Mouse (Mus musculus): ENCODE measurements around the gene Zfp992. TPM values are rescaled to one million over a fixed set of nuclear protein-coding genes. Genes with fewer than 3 reads are reported as not detected.
"Not testable (repeated sequence)": the region's sequence is repeated elsewhere in the genome, so short reads cannot be mapped to it uniquely, and the experiment has no call there.

The Zfp992 gene
- polyA plus RNA-seq, 1 experiment from 2014 or later: 2.7 TPM

GRCm38 (mm10) chr4:146483571-146484280 is 34.9 kb downstream of the Zfp992 start:
- not testable (repeated sequence) for H3K27ac ChIP-seq (ENCODE audit: low read depth, low read length); H3K4me1 ChIP-seq (ENCODE audit: control insufficient read depth, insufficient read depth, low read depth, low read length); H3K27me3 ChIP-seq (replicated peaks; ENCODE audit: control insufficient read depth, insufficient read depth, low read length); H3K4me3 ChIP-seq (ENCODE audit: low read length); H3K4me2 ChIP-seq (ENCODE audit: low read length); H3K9ac ChIP-seq (ENCODE audit: low read depth, low read length); H3K36me3 ChIP-seq (ENCODE audit: control insufficient read depth, insufficient read depth, low read length)
- ATAC-seq: peak; percentile 59; the same call in 1 of the 2 replicates
- peaks cover 55% of the 10 kb centered on the region for H3K9me3 ChIP-seq (ENCODE audit: control insufficient read depth, low read length)
- 76% methylated on average over 13 of the region's 13 CpGs for WGBS

- not testable (repeated sequence) for H3K36me3 ChIP-seq (ENCODE audit: control insufficient read depth, insufficient read depth, low read length); H3K27ac ChIP-seq (ENCODE audit: low read depth, low read length); H3K9ac ChIP-seq (ENCODE audit: low read depth, low read length); H3K4me1 ChIP-seq (ENCODE audit: control insufficient read depth, insufficient read depth, low read depth, low read length); H3K4me2 ChIP-seq (ENCODE audit: low read length); H3K4me3 ChIP-seq (ENCODE audit: low read length); H3K27me3 ChIP-seq (replicated peaks; ENCODE audit: control insufficient read depth, insufficient read depth, low read length); ATAC-seq
- H3K9me3 ChIP-seq (ENCODE audit: control insufficient read depth, low read length): peaks cover 57% of the 10 kb centered on the region
Measured at GRCm38 (mm10) chr4:146484676-146485075, 35.9 kb downstream of the Zfp992 start.

GRCm38 (mm10) chr4:146485183-146485939 is 36.5 kb downstream of the Zfp992 start:
- H3K27me3 ChIP-seq (replicated peaks; ENCODE audit: control insufficient read depth, insufficient read depth, low read length); ATAC-seq; H3K4me1 ChIP-seq (ENCODE audit: control insufficient read depth, insufficient read depth, low read depth, low read length); H3K9ac ChIP-seq (ENCODE audit: low read depth, low read length); H3K4me2 ChIP-seq (ENCODE audit: low read length); H3K36me3 ChIP-seq (ENCODE audit: control insufficient read depth, insufficient read depth, low read length); H3K27ac ChIP-seq (ENCODE audit: low read depth, low read length); H3K4me3 ChIP-seq (ENCODE audit: low read length): not testable (repeated sequence)
- 74% methylated on average over 6 of the region's 6 CpGs for WGBS
- H3K9me3 ChIP-seq (ENCODE audit: control insufficient read depth, low read length): peaks cover 55% of the 10 kb centered on the region

GRCm38 (mm10) chr4:146486753-146487152 is 37.9 kb downstream of the Zfp992 start:
- WGBS: 67% methylated on average over 1 of the region's 1 CpGs
- H3K4me2 ChIP-seq (ENCODE audit: low read length); H3K27ac ChIP-seq (ENCODE audit: low read depth, low read length); H3K4me1 ChIP-seq (ENCODE audit: control insufficient read depth, insufficient read depth, low read depth, low read length); H3K36me3 ChIP-seq (ENCODE audit: control insufficient read depth, insufficient read depth, low read length); H3K27me3 ChIP-seq (replicated peaks; ENCODE audit: control insufficient read depth, insufficient read depth, low read length); ATAC-seq; H3K9ac ChIP-seq (ENCODE audit: low read depth, low read length); H3K4me3 ChIP-seq (ENCODE audit: low read length): not testable (repeated sequence)
- peaks cover 51% of the 10 kb centered on the region for H3K9me3 ChIP-seq (ENCODE audit: control insufficient read depth, low read length)

- H3K27me3 ChIP-seq (replicated peaks; ENCODE audit: control insufficient read depth, insufficient read depth, low read length); H3K4me2 ChIP-seq (ENCODE audit: low read length); H3K4me1 ChIP-seq (ENCODE audit: control insufficient read depth, insufficient read depth, low read depth, low read length); ATAC-seq; H3K4me3 ChIP-seq (ENCODE audit: low read length); H3K27ac ChIP-seq (ENCODE audit: low read depth, low read length); H3K36me3 ChIP-seq (ENCODE audit: control insufficient read depth, insufficient read depth, low read length); H3K9ac ChIP-seq (ENCODE audit: low read depth, low read length): not testable (repeated sequence)
- peaks cover 49% of the 10 kb centered on the region for H3K9me3 ChIP-seq (ENCODE audit: control insufficient read depth, low read length)
- WGBS: 79% methylated on average over 4 of the region's 4 CpGs
Measured at GRCm38 (mm10) chr4:146489196-146489595, 40.4 kb downstream of the Zfp992 start.

GRCm38 (mm10) chr4:146491993-146492392 is 43.2 kb downstream of the Zfp992 start:
- H3K36me3 ChIP-seq (ENCODE audit: control insufficient read depth, insufficient read depth, low read length); H3K27me3 ChIP-seq (replicated peaks; ENCODE audit: control insufficient read depth, insufficient read depth, low read length); H3K9ac ChIP-seq (ENCODE audit: low read depth, low read length); H3K27ac ChIP-seq (ENCODE audit: low read depth, low read length); ATAC-seq; H3K4me1 ChIP-seq (ENCODE audit: control insufficient read depth, insufficient read depth, low read depth, low read length); H3K4me3 ChIP-seq (ENCODE audit: low read length); H3K4me2 ChIP-seq (ENCODE audit: low read length): not testable (repeated sequence)
- 86% methylated on average over 1 of the region's 1 CpGs for WGBS
- H3K9me3 ChIP-seq (ENCODE audit: control insufficient read depth, low read length): peaks cover 38% of the 10 kb centered on the region

GRCm38 (mm10) chr4:146492439-146492838 is 43.6 kb downstream of the Zfp992 start:
- no peaks in the 10 kb centered on the region for H3K4me1 ChIP-seq (ENCODE audit: control insufficient read depth, insufficient read depth, low read depth, low read length)
- peaks cover 41% of the 10 kb centered on the region for H3K9me3 ChIP-seq (ENCODE audit: control insufficient read depth, low read length)
- no peak for ATAC-seq
- H3K4me3 ChIP-seq (ENCODE audit: low read length): no peak overlapping the region
- H3K9ac ChIP-seq (ENCODE audit: low read depth, low read length): no peak overlapping the region
- H3K36me3 ChIP-seq (ENCODE audit: control insufficient read depth, insufficient read depth, low read length): no peaks in the 10 kb centered on the region
- no peaks in the 10 kb centered on the region for H3K27me3 ChIP-seq (replicated peaks; ENCODE audit: control insufficient read depth, insufficient read depth, low read length)
- no peak overlapping the region for H3K4me2 ChIP-seq (ENCODE audit: low read length)
- H3K27ac ChIP-seq (ENCODE audit: low read depth, low read length): no peak overlapping the region

- H3K4me2 ChIP-seq (ENCODE audit: low read length): no peak overlapping the region
- no peaks in the 10 kb centered on the region for H3K4me1 ChIP-seq (ENCODE audit: control insufficient read depth, insufficient read depth, low read depth, low read length)
- peaks cover 45% of the 10 kb centered on the region for H3K9me3 ChIP-seq (ENCODE audit: control insufficient read depth, low read length)
- no peak overlapping the region for H3K27ac ChIP-seq (ENCODE audit: low read depth, low read length)
- no peaks in the 10 kb centered on the region for H3K36me3 ChIP-seq (ENCODE audit: control insufficient read depth, insufficient read depth, low read length)
- WGBS: 40% methylated on average over 1 of the region's 1 CpGs
- no peak overlapping the region for H3K4me3 ChIP-seq (ENCODE audit: low read length)
- no peak for ATAC-seq
- H3K9ac ChIP-seq (ENCODE audit: low read depth, low read length): no peak overlapping the region
- H3K27me3 ChIP-seq (replicated peaks; ENCODE audit: control insufficient read depth, insufficient read depth, low read length): no peaks in the 10 kb centered on the region
Measured at GRCm38 (mm10) chr4:146492851-146493250, 44.0 kb downstream of the Zfp992 start.

GRCm38 (mm10) chr4:146493319-146493907 is 44.6 kb downstream of the Zfp992 start:
- not testable (repeated sequence) for H3K9ac ChIP-seq (ENCODE audit: low read depth, low read length); H3K36me3 ChIP-seq (ENCODE audit: control insufficient read depth, insufficient read depth, low read length); H3K4me2 ChIP-seq (ENCODE audit: low read length); H3K27ac ChIP-seq (ENCODE audit: low read depth, low read length); H3K4me1 ChIP-seq (ENCODE audit: control insufficient read depth, insufficient read depth, low read depth, low read length); H3K27me3 ChIP-seq (replicated peaks; ENCODE audit: control insufficient read depth, insufficient read depth, low read length); H3K4me3 ChIP-seq (ENCODE audit: low read length)
- WGBS: 86% methylated on average over 6 of the region's 6 CpGs
- H3K9me3 ChIP-seq (ENCODE audit: control insufficient read depth, low read length): peaks cover 48% of the 10 kb centered on the region
- peak; percentile 54; the same call in 1 of the 2 replicates for ATAC-seq

Data from hindbrain, embryonic 16.5 days (tissue).